Mouse (Mus musculus): ENCODE results near the gene Vwa2. TPM values are rescaled to one million over a fixed set of nuclear protein-coding genes. Genes with fewer than 3 reads are reported as not detected.

Gene Vwa2
- polyA plus RNA-seq, 1 experiment from 2014 or later, result 0.99 TPM

DNA sequence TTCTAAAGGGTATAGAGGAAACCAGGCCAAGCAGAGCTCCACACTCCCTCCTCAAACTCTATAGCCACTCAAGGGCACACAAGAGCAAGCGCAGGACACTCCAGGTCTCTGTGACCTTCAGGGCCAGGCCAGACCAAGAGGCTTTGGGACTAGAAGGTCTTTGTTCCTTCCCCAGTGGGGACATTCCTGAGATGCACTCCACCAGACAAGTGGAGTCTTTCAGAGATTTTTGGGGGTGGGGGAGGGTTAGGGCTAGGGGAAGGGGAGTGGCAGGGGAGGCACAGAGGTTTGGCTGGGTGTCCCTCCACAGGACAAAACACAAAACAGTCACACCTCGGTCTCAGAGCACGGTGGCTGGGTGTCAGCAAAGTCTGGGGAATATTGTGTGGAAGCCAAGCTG, 85.6 kb downstream of the Vwa2 start:
- H3K27ac ChIP-seq (replicated peaks), result peak overlapping the region; percentile 71
- no peaks in the 10 kb centered on the region for H3K9me3 ChIP-seq (ENCODE audit: control insufficient read depth, low read length)
- 69% methylated on average over 3 of the region's 3 CpGs for WGBS
- DNase-seq (ENCODE audit: low spot score) (no peak), ATAC-seq (ENCODE audit: low FRiP score, low TSS enrichment) (no peak)
- H3K27me3 ChIP-seq (ENCODE audit: control insufficient read depth, insufficient read depth, low read length), result no peaks in the 10 kb centered on the region
- TF ChIP-seq CTCF (IDR thresholded peaks at IDR 0.05; ENCODE audit: low read depth), result no peak
- H3K4me2 ChIP-seq (replicated peaks; ENCODE audit: low read depth), result no peak overlapping the region
- no peak overlapping the region for H3K4me3 ChIP-seq (ENCODE audit: low read depth, low read length)
- no peak overlapping the region for H3K9ac ChIP-seq (ENCODE audit: low read length)
- H3K4me1 ChIP-seq (replicated peaks; ENCODE audit: control insufficient read depth, insufficient read depth), result no peaks in the 10 kb centered on the region; the same call in 1 of the 2 replicates
- no peaks in the 10 kb centered on the region for H3K36me3 ChIP-seq (ENCODE audit: control insufficient read depth, insufficient read depth, low read length)

Other genes starting within 250 kb of the Vwa2 start
- gene Adrb1, start 152.1 kb upstream of the Vwa2 start, polyA plus RNA-seq (2015; fragmentation: Nextera tagmentation; extraction: Ambion mirVana), result 0.45 and 0.59 TPM in 2 replicates
- 9.1 and 13.4 TPM in 2 replicates for gene Ccdc186, start 52.1 kb upstream of the Vwa2 start, polyA plus RNA-seq (2015; fragmentation: Nextera tagmentation; extraction: Ambion mirVana)
- 1.2 and 1.7 TPM in 2 replicates for gene Tdrd1, start 48.0 kb upstream of the Vwa2 start, polyA plus RNA-seq (2015; fragmentation: Nextera tagmentation; extraction: Ambion mirVana)
- gene Afap1l2, start 134.0 kb downstream of the Vwa2 start, polyA plus RNA-seq (2015; fragmentation: Nextera tagmentation; extraction: Ambion mirVana), result 9.0 and 11.0 TPM in 2 replicates